Mouse (Mus musculus): Measurements from ENCODE around the gene Ncl. TPM values are rescaled to one million over a fixed set of nuclear protein-coding genes. Genes with fewer than 3 reads are reported as not detected.

Ncl gene
- total RNA-seq, 2 experiments from 2014 or later: 80.3 to 120 TPM

GRCm38 (mm10) chr1:86336330-86336729, 22.9 kb downstream of the Ncl start:
- no peak for ATAC-seq (replicated peaks; ENCODE audit: low FRiP score, poor library complexity, severe bottlenecking)

GRCm38 (mm10) chr1:86320822-86321413, 38.3 kb downstream of the Ncl start:
- no peak for ATAC-seq (replicated peaks; ENCODE audit: low FRiP score, poor library complexity, severe bottlenecking)

- ATAC-seq (replicated peaks; ENCODE audit: low FRiP score, poor library complexity, severe bottlenecking): no peak
These were observed 45.5 kb downstream of the Ncl start for GRCm38 (mm10) chr1:86313772-86314125.

- ATAC-seq (replicated peaks; ENCODE audit: low FRiP score, poor library complexity, severe bottlenecking): no peak
These were observed 46.0 kb downstream of the Ncl start for GRCm38 (mm10) chr1:86313096-86313771.

- peak; percentile 81 for ATAC-seq (replicated peaks; ENCODE audit: low FRiP score, poor library complexity, severe bottlenecking)
These were observed 46.9 kb downstream of the Ncl start for GRCm38 (mm10) chr1:86312269-86312668.

GRCm38 (mm10) chr1:86311467-86312005, 47.7 kb downstream of the Ncl start:
- ATAC-seq (replicated peaks; ENCODE audit: low FRiP score, poor library complexity, severe bottlenecking): no peak

- no peak for ATAC-seq (replicated peaks; ENCODE audit: low FRiP score, poor library complexity, severe bottlenecking)
These were observed 48.5 kb downstream of the Ncl start for GRCm38 (mm10) chr1:86310536-86311310.

- ATAC-seq (replicated peaks; ENCODE audit: low FRiP score, poor library complexity, severe bottlenecking): no peak
These were observed 49.8 kb downstream of the Ncl start for GRCm38 (mm10) chr1:86309270-86309833.

GRCm38 (mm10) chr1:86307871-86308641, 51.1 kb downstream of the Ncl start:
- ATAC-seq (replicated peaks; ENCODE audit: low FRiP score, poor library complexity, severe bottlenecking): no peak

GRCm38 (mm10) chr1:86307177-86307762, 51.9 kb downstream of the Ncl start:
- no peak for ATAC-seq (replicated peaks; ENCODE audit: low FRiP score, poor library complexity, severe bottlenecking)

- no peak for ATAC-seq (replicated peaks; ENCODE audit: low FRiP score, poor library complexity, severe bottlenecking)
These were observed 52.5 kb downstream of the Ncl start for GRCm38 (mm10) chr1:86306686-86307085.

GRCm38 (mm10) chr1:86303873-86304250, 55.3 kb downstream of the Ncl start:
- ATAC-seq (replicated peaks; ENCODE audit: low FRiP score, poor library complexity, severe bottlenecking): no peak

- ATAC-seq (replicated peaks; ENCODE audit: low FRiP score, poor library complexity, severe bottlenecking): no peak
These were observed 55.9 kb downstream of the Ncl start for GRCm38 (mm10) chr1:86303063-86303872.

- no peak for ATAC-seq (replicated peaks; ENCODE audit: low FRiP score, poor library complexity, severe bottlenecking)
These were observed 56.7 kb downstream of the Ncl start, which contains the start of gene B3gnt7 for GRCm38 (mm10) chr1:86302532-86302931. Gene B3gnt7, plus strand, starts transcription at chr1:86302832.

GRCm38 (mm10) chr1:86301221-86302091, 57.7 kb downstream of the Ncl start:
- ATAC-seq (replicated peaks; ENCODE audit: low FRiP score, poor library complexity, severe bottlenecking): no peak

- no peak for ATAC-seq (replicated peaks; ENCODE audit: low FRiP score, poor library complexity, severe bottlenecking)
These were observed 58.5 kb downstream of the Ncl start for GRCm38 (mm10) chr1:86300731-86301130.

GRCm38 (mm10) chr1:86300093-86300492, 59.1 kb downstream of the Ncl start:
- ATAC-seq (replicated peaks; ENCODE audit: low FRiP score, poor library complexity, severe bottlenecking): no peak
